Mouse (Mus musculus): ENCODE data around the gene Mas1.
A peak's percentile ranks its signal among the peaks of the same experiment; 100 is the strongest.

Gene Mas1

DNA sequence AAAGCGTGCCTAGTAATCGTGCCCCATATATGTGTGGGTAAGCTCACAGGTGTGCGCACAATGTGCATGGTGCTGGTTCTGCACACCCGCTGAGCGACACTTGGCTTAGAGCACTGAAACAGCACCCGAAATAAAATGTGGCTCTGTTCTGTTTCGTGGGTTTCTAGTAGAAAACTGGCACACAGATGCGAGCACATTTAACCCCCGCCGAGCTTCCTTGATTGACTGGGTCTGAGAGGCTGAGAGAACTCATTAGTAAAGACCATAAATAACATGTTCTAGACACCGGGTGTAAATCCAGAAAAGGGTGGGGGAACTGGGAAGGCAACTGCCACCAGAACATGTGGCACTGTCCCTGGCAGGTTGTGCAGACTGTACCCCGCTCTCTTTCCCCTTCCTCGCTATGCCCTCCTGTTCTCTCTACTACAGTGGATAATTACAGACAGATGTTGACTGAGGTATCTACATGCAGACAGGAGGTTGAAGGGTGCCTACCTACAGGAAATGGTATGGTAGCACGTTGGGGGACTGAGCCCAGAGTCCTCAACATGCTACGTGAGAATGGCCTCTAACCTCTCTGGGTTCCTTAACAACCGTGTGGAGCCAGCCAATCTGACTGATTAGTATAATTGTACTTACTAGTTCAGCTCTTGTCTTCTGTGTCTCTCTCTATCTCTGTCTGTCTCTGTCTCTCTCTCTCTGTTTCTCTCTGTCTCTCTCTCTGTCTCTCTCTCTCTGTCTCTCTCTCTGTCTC lies 4.5 kb upstream of the Mas1 start:
- no peak for DNase-seq (ENCODE audit: low read depth)

DNA sequence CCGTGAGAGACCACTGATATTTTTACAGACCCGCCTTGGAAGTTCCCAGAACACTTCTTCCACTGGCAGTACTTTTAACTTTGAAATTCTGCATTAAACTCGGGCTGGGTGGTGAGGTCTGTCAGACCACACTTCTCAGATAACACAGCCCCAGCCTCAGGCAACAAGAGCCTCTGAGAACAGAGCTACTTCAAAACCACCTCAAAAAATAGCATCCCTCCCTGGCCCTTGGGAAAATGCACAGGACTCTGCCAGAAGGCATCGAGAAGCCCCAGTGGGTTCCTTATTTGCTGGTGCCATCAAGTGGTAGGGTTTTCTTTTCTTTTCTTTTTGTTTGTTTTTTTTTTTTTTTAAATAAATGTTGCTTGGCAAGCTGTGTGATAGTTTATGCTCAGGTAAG lies 697 bp upstream of the Mas1 start:
- DNase-seq (ENCODE audit: low read depth): no peak

DNA sequence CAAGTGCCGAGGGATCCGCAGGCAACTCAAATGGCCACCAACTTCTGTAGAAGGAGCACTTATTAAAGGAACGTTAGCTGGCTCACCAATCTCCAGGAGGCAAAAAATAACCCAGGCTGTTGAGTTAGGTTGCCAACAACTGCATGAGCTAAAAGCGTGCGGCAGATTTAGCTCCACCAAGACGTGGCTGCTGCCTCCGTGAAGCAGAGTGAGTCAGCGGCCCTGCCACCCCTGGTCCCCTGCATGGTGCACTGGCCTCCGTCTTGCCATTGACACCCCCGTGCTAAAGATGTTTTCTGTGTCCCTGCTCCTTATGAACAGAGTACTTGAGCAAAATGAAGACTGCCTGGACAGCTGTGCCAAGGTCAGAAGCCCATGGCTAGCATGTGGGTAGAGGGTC lies 1.1 kb downstream of the Mas1 start:
- no peak for DNase-seq (ENCODE audit: low read depth)

- DNase-seq (ENCODE audit: low read depth): no peak
These were observed 2.5 kb downstream of the Mas1 start for GRCm38 (mm10) chr17:12865407-12865806.

DNA sequence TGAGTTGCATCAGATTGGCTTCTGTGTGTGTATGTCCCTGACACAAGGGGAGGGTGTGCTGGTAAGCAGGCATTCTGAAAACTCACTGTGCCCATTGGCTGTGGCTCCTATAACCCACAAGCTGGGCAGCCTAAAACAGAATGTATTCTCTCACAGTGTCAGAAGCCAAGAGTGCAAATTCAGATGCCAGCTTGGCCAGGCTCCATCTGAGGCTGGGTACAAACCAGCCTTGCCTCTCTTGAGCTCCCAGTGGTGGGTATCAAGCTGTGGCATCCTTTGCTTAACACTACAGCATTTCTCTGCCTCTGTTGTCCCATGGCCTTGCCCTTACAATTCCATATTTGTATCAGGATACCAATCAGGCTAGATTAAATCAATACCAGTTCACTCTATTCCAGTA lies 3.8 kb downstream of the Mas1 start:
- no peak for DNase-seq (ENCODE audit: low read depth)

DNA sequence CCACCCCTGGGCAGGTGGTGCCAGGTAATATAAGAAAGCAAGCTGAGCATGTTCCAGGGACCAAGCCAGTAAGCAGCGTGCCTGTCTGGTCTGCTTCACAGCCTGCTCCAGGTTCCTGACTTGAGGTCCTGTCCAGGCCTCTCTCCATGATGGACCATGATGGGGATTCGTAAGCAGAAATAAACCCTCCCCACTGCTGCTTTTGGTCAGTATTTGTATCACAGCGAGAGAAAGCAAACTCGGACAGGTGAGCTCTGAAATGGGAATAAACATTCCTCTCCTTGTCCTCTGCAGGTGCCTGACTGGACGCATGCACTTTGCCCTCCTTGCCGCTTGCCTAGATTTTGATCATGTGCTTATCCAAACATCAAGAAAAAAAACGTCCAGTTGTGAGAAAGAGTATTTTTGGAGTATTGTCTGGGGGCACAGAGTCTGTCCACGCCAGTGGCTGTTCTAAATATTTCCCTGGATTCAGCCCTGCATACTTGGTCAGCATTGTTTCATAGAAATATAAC lies 8.9 kb downstream of the Mas1 start:
- DNase-seq (ENCODE audit: low read depth): no peak

GRCm38 (mm10) chr17:12858072-12858471 lies 9.9 kb downstream of the Mas1 start:
- DNase-seq (ENCODE audit: low read depth): peak; percentile 66

DNA sequence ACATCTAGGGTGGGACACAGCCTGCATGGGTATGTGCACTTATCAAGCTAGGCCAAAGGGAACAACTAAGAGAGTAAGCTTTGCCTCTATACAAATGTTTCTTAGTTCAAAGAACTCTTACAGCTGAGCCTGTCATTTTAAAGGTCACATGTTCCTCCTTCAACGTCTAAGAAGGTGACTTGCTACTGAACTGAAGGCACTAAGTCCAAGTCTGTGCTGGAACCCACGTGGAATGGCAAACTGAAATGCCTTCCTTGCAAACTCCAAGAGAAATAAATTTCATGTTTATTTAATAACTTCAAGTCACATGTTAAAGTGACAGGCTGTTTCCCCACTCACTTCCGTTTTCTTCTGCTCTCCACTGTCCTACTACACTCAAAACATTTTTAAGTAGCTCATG lies 10.5 kb downstream of the Mas1 start:
- DNase-seq (ENCODE audit: low read depth): peak; percentile 17

DNA sequence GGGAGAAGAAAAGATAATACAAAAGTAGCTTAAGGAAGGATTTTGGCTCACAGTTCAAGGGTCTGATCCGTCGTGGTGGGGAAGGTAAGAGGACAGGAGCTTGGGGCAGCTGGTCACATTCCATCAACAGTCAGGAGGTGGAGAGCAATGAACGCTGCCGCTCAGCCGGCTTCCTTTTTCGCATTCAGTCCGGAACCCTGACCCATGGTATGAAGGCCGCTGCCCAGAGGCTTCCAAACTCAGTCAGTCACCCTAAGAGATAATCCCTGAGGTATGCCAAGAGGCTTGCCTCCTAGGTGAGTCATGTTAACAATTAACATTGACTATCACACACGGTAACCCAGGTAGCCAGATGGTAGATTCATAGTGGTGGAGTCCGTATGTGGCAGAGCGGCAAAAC lies 13.6 kb downstream of the Mas1 start:
- DNase-seq (ENCODE audit: low read depth): no peak

DNA sequence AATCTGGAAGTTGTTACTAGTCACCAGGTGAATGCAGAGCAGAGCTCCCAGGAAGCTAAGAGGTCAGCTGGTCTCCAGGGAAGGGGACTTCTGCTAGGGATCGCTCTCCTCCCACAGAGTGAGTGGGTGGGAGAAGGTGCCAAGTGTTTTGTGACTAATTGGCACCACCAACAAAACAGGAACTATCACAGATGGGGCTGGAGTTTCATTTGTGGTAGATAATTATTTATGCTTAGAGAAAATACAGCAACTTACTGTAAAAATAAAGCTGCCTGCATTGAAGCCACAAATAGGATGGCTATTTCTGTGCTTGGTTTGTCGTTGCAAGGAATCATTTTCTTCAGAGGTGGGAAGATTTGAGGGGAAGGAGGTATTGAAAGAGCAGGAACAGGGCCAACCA lies 14.1 kb downstream of the Mas1 start:
- no peak for DNase-seq (ENCODE audit: low read depth)

DNA sequence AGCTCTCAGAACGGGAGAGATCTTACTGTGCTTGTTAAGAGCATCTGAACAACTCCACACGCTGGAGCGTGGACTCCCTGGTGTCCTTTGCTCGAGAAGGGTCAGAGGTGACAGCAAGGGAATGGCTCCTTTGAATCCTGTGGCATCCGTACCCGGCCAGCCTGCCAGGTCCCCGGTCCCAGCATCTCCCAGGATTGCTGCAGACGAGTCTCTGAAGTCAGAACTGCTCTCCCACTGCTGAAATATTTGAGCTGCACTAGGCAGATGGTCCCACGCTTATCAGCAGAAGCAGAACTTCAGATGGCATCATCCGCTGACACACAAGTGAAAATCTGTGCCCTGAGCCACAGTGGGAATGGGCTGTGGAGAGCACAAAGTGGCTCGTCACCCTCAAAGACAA lies 16.3 kb downstream of the Mas1 start:
- DNase-seq (ENCODE audit: low read depth): no peak

GRCm38 (mm10) chr17:12849778-12850382 lies 18.1 kb downstream of the Mas1 start:
- DNase-seq (ENCODE audit: low read depth): no peak

DNA sequence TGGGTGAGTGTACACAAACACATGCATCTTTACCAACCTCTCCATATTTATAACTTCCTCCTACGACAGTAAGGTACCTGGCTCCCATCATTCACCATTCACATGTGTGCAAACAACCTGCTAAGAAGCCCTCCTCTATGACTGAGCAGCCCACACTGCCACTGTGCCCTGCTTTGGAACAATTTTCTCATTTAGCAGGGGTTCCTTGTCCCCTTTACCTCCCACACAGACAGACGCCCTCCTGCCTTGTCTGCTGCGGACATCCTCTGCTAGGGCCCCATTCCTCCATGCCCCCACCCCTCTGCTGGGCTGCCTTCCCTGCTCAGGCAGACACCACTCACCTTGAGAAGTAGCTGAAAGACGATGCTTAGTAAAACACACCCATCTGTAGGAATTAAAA lies 20.2 kb downstream of the Mas1 start:
- no peak for DNase-seq (ENCODE audit: low read depth)

- DNase-seq (ENCODE audit: low read depth): no peak
These were observed 21.5 kb downstream of the Mas1 start for GRCm38 (mm10) chr17:12846474-12846873.

DNA sequence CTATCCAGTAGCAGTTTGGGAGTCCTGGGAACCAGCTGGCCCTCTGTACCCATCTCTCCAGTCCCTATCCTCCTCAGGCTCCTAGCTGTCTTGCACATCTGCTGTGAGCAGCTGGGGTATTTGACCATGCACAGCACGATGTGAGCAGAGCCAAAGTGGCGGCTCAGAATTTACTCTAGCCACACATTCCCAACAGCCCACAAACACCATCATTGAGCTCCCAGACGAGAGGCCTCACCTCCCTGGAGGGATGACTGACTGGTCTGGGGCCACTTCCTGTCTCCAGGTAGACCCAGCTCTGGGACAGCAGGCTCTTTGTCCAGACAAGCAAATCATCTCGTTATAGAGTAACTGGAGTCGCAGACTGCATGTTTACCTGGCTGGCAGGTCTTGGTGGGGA lies 22.1 kb downstream of the Mas1 start:
- no peak for DNase-seq (ENCODE audit: low read depth)

DNA sequence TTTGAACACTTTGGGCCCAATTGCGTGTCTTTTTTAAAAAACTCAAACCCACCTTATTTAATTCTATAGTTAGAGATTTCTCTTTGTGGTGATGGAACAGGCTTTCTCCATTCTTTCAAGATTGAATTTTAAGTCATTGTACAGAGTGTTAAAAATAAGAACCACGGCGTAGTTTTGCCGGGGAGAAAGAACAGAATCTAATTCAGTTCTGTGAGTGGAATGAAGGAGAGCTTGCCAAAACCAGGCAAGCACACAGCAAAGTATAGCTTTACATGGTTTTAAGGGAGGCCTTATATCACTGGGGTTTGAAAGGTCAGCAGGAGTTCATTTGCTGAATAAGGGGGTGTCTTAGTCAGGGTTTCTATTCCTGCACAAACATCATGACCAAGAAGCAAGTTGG lies 23.4 kb downstream of the Mas1 start:
- no peak for DNase-seq (ENCODE audit: low read depth)

- DNase-seq (ENCODE audit: low read depth): no peak
These were observed 24.1 kb downstream of the Mas1 start for GRCm38 (mm10) chr17:12843826-12844225.

GRCm38 (mm10) chr17:12839475-12840267 lies 28.3 kb downstream of the Mas1 start:
- DNase-seq (ENCODE audit: low read depth): no peak

- no peak for DNase-seq (ENCODE audit: low read depth)
These were observed 32.2 kb downstream of the Mas1 start for GRCm38 (mm10) chr17:12835738-12836137.

- no peak for DNase-seq (ENCODE audit: low read depth)
These were observed 33.1 kb downstream of the Mas1 start for GRCm38 (mm10) chr17:12834826-12835225.

DNA sequence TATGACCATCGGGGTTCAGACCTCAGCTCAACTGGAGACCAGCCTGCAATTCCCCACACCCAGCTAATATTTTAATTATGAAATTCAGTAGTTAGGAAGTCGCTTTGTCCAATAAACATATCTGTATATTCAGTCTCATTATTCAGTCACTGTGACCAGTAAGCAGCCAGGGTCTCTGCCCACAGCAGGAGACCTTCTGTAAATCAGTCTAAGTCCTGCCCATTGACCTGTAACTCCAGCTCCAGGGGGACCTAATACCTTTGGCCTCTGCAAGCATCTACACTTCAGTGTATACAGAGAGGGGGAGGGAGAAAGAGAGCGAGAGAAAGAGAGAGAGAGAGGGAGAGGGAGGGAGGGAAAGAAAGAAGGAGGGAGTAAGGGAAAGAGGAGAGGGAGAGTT lies 33.6 kb downstream of the Mas1 start:
- no peak for DNase-seq (ENCODE audit: low read depth)

- no peak for DNase-seq (ENCODE audit: low read depth)
These were observed 35.3 kb downstream of the Mas1 start for GRCm38 (mm10) chr17:12832657-12833056.

GRCm38 (mm10) chr17:12832231-12832630 lies 35.7 kb downstream of the Mas1 start:
- DNase-seq (ENCODE audit: low read depth): no peak
